Comparison of ENCODE assay signal across 16 mouse cellular contexts in the genomic region with DNA sequence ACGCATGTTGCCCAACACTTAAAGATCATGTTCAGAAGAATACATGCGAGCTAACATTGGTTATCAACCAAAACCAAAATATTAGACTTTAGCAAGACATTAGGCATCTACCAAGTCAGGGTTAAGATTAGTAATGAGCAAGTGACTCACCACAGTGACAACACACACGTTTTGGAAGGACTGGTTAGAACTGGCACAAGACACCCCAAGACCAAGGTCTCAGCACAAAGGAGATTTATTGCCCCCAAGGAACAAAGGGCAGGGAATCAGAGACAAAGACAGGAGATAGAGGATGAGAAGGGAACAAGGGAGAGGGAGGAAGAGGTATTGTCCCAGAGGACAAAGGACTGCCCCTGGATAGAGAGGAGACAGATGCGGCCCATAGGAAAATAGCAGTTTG.
"Had no signal": no experiment of that assay in that cellular context is flagged by ENCODE, and none has a peak within 500 bp of the region (broad histone marks: within the 10 kb centered on the region; RNA-seq: fewer than 3 reads in every experiment).

No protein-coding gene starts in this region.

- ATAC-seq: midbrain, embryonic 15.5 days had no signal

- H3K36me3 ChIP-seq: limb, embryonic 12.5 days; liver, embryonic 12.5 days; lung, embryonic 15.5 days; midbrain, embryonic 15.5 days; neural tube, embryonic 13.5 days had no signal

- DNase-seq: kidney, postnatal 10 days; kidney, postnatal 4 days; lung, postnatal 14 days; retina, postnatal 1 day; right cerebral cortex, postnatal 14 days; thymus, adult 18-20 months; thymus, postnatal 14 days had no signal

- H3K27ac ChIP-seq: layer of hippocampus, adult 2 months; liver, embryonic 12.5 days; lung, embryonic 15.5 days; macrophage; midbrain, embryonic 15.5 days; neural tube, embryonic 13.5 days had no signal

- H3K4me3 ChIP-seq: layer of hippocampus, adult 2 months; limb, embryonic 12.5 days; liver, embryonic 12.5 days; lung, embryonic 15.5 days; megakaryocyte, embryonic 14.5 days; midbrain, embryonic 15.5 days; neural tube, embryonic 13.5 days had no signal

- H3K4me2 ChIP-seq: limb, embryonic 12.5 days; liver, embryonic 12.5 days; lung, embryonic 15.5 days; midbrain, embryonic 11.5 days; midbrain, embryonic 15.5 days; neural tube, embryonic 13.5 days had no signal

- H3K4me1 ChIP-seq: liver, embryonic 12.5 days; lung, embryonic 15.5 days; megakaryocyte, embryonic 14.5 days had no signal

- H3K9me3 ChIP-seq: limb, embryonic 12.5 days; liver, embryonic 12.5 days; lung, embryonic 15.5 days; midbrain, embryonic 15.5 days; neural tube, embryonic 13.5 days had no signal

- H3K27me3 ChIP-seq: limb, embryonic 12.5 days; liver, embryonic 12.5 days; lung, embryonic 15.5 days; midbrain, embryonic 15.5 days; neural tube, embryonic 13.5 days had no signal

- H3K9ac ChIP-seq: limb, embryonic 12.5 days; liver, embryonic 12.5 days; lung, embryonic 15.5 days; midbrain, embryonic 15.5 days; neural tube, embryonic 13.5 days had no signal
